Mouse (Mus musculus) macrophage (primary cell): ENCODE data around the gene Sec14l2. TPM values are rescaled to one million over a fixed set of nuclear protein-coding genes. Genes with fewer than 3 reads are reported as not detected.
"Not testable (repeated sequence)": the region's sequence is repeated elsewhere in the genome, so short reads cannot be mapped to it uniquely, and the experiment has no call there.

Experiments
- H3K27ac ChIP-seq: fragments of 350-480 bp; formaldehyde crosslinking; 2 replicates; pipeline ENCODE4 v1.9.0; 2021
- H3K36me3 ChIP-seq: fragments of 350-480 bp; formaldehyde crosslinking; 2 replicates; pipeline ENCODE4 v1.9.0; 2021; ENCODE audit errors: inconsistent target
- H3K4me3 ChIP-seq: fragments of 350-480 bp; formaldehyde crosslinking; 2 replicates; pipeline ENCODE4 v1.9.0; 2021; ENCODE audit errors: inconsistent target
- H3K79me2 ChIP-seq: fragments of 350-480 bp; formaldehyde crosslinking; 2 replicates; pipeline ENCODE4 v1.9.0; 2021; ENCODE audit errors: inconsistent target
- WGBS: methylation state at CpG from one replicate; pipeline ENCODE4 v1.1.7; 2026; ENCODE audit warnings: inconsistent platforms; ENCODE audit not compliant: missing documents; 5-methylcytosine and 5-hydroxymethylcytosine counted together
- polyA plus RNA-seq: library from polyadenylated mRNA; stranded (reverse); fragments of 250-400 nt; gene quantifications from 3 replicates; pipeline ENCODE4 v1.2.4, GENCODE M21; 2018; ENCODE audit warnings: inconsistent platforms

The Sec14l2 gene
- polyA plus RNA-seq, 1 experiment from 2014 or later, result 0.22 TPM

DNA sequence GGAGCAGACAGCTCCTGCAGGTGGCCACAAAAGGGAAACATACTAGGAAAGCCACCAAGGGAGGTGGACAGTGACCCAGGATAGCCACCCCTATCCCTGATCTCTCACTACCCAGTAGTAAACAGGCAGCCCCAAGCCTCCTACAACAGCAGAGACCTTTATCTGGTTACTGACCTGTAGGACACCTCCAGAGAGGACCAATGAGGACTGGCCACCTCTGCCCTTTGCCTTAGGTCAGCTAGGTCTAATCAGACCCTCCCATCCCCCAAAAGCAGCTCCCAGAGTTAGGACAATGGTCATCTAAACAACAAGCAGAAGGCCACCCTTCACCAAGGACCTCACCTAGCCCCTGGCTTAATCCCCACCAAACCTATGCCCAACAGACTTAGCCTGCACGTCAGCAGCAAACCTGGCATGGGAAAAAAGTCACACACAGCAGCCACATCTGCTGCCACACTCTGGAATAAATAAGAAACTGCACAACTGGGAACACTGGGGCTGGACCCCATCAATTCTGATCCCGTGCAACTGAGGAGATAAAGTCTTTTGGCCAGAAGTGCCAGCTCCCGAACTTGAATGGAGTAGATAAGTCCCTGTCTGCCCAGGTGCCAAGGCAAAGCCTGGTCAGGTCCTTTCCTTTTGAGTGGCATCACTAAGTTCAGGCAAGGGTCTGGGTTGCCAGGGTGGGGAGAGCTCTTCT, 5.7 kb downstream of the Sec14l2 start:
- 18% methylated on average over 3 of the region's 3 CpGs for WGBS
- Histone ChIP-seq H3K27ac (no peak overlapping the region), H3K4me3 (no peak overlapping the region), H3K79me2 (no peaks in the 10 kb centered on the region), H3K36me3 (no peaks in the 10 kb centered on the region)

DNA sequence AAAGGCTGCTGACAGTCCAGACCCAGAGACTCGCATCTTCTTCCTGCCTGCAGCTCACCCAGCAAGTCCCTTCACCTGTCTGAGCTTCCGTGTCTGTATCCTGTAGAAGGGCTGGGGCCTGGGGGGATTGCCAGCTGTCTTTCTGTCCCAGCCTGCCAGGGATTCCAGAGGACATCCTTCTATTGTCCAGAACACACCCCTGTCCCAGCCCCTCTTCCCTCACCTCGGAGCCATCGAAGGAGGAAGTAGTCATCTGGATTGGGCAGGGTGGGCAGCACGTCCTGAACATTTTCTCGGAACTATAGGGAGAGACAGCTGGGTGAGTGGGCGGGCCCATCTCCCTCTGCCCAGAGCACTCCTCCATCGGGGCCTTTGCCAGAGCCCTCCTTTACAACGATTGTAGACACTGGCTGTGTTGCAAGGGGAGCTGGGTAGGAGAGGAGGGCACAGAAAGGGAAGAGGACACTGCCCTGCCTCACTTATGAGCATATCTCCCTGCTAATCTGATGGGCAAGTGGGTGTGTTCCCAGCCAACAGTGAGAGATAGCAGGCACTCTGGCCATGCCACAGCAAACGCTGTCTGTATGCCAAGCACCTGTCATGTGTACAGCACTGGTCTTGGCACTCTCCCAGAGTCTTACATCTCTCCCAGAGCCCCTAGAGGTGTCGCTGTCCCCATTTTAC, 6.6 kb downstream of the Sec14l2 start:
- Histone ChIP-seq H3K36me3 (no peaks in the 10 kb centered on the region), H3K79me2 (no peaks in the 10 kb centered on the region), H3K27ac (no peak overlapping the region), H3K4me3 (no peak overlapping the region)
- WGBS, result 51% methylated on average over 11 of the region's 11 CpGs

DNA sequence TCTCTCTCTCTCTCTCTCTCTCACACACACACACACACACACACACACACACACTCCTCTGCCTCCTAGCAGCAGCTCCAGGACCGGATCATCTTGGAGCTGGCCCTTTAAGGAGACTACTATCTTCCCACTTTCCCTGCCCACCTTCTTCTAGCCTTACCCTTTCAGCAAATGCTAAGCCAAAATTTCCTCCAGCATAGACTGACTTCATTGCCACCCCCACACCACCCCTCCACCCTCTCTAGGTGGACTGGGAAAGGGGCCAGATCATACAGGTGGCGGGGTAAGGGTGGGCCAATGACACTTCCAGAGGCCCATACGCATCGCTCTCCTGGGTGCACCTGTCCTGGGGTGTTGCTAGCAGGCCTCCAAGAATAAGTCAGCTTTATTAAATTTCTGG, 7.8 kb downstream of the Sec14l2 start:
- WGBS, result 100% methylated on average over 4 of the region's 4 CpGs
- Histone ChIP-seq H3K36me3 (no peaks in the 10 kb centered on the region), H3K79me2 (no peaks in the 10 kb centered on the region), H3K4me3 (no peak overlapping the region), H3K27ac (no peak overlapping the region)

DNA sequence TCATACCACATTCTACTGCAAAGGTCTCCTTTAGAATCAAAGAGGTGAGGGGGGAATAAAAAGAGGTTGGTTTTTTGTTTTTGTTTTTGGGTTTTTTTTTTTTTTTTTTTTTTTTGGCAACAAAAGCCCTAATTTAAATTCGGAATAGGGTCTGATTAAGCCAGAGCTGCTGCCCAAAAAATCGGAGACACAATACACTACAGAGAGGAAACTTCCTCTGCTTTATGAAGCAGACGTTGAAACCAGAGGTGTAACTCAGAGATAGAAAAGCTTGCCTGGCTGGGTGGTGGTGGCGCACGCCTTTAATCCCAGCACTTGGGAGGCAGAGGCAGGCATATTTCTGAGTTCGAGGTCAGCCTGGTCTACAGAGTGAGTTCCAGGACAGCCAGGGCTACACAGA, 8.7 kb downstream of the Sec14l2 start:
- WGBS, result 89% methylated on average over 6 of the region's 6 CpGs
- not testable (repeated sequence) for H3K79me2 ChIP-seq, H3K27ac ChIP-seq, H3K36me3 ChIP-seq, H3K4me3 ChIP-seq

DNA sequence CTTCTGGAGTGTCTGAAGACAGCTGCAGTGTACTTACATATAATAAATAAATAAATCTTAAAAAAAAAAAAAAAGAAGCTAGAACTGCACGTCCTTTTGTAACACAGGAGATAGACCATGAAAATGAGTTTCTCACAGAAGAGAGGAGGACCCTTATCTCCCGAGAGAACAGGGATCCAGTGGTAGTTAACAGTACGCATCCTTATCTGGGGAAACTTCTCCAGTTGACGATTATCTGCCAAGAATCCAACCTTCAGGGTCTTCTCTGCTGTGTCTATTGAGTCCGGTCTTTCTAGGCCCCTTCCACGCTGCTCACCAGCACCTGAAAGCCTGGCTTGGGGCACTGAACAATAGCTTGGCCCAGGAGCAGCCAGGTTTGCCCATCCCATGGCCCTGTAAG, 9.2 kb downstream of the Sec14l2 start:
- Histone ChIP-seq H3K4me3 (no peak overlapping the region), H3K27ac (no peak overlapping the region), H3K36me3 (no peaks in the 10 kb centered on the region), H3K79me2 (no peaks in the 10 kb centered on the region)
- 89% methylated on average over 6 of the region's 6 CpGs for WGBS

DNA sequence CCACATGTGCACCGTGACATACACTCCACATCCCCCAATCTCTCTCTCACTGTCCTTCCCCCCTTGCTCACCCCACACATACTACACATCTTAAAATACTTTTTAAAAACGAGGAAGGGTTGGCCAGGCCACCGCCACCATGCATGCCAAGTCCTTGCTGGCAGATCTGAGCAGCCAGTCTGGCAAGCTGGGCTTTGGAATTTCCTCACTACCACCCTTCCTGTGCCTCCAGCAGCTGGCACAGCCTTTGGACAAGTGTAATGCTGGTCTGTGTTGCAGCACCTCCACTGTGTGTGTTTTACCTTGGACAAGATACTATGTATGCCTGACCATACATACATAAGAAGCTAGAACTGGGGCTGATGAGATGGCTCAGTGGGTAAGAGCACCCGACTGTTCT, 9.7 kb downstream of the Sec14l2 start:
- Histone ChIP-seq H3K4me3 (no peak overlapping the region), H3K36me3 (no peaks in the 10 kb centered on the region), H3K79me2 (no peaks in the 10 kb centered on the region), H3K27ac (no peak overlapping the region)
- 69% methylated on average over 3 of the region's 4 CpGs for WGBS

DNA sequence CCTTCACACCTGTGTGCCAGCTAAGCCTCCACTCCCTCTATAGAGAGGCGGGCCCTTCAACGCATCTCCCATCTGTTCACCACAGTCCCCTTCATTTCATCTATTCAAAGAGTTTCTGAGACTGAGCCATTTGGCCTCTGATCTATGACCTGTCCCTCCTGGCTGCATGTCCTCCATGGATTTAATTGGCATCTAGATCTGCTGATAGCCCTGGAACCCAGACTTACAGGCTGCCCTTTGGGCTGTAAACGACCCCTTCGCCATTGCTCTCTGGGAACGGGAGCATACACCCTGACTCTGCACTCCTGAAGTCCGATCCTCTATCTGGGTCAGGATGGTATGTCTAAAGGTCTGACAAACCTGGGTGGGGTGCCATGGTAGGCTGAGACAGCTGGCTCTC, 10.4 kb downstream of the Sec14l2 start:
- Histone ChIP-seq H3K79me2 (no peaks in the 10 kb centered on the region), H3K36me3 (no peaks in the 10 kb centered on the region), H3K4me3 (no peak overlapping the region), H3K27ac (no peak overlapping the region)
- 100% methylated on average over 6 of the region's 6 CpGs for WGBS

DNA sequence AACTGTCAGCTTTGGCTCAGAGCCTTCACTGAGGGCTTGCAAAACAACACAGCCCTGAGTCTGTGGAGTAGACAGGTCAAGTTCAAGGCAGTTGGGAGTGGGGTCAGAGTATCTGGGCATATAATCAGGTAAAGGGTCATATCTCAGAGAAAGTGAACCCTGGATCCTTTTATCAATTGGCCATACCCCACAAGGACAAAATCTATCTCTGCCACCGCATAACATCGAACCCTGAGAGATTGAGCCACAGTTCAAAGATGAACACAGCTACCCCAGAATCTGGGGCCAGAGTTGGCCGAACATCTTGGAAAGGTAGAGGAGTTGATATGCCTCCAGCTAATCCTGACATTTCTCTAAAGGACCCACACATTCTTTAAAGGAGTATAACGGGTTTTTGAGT, 11.2 kb downstream of the Sec14l2 start:
- 93% methylated on average over 4 of the region's 4 CpGs for WGBS
- Histone ChIP-seq H3K4me3 (no peak overlapping the region), H3K27ac (no peak overlapping the region), H3K79me2 (no peaks in the 10 kb centered on the region), H3K36me3 (no peaks in the 10 kb centered on the region)

DNA sequence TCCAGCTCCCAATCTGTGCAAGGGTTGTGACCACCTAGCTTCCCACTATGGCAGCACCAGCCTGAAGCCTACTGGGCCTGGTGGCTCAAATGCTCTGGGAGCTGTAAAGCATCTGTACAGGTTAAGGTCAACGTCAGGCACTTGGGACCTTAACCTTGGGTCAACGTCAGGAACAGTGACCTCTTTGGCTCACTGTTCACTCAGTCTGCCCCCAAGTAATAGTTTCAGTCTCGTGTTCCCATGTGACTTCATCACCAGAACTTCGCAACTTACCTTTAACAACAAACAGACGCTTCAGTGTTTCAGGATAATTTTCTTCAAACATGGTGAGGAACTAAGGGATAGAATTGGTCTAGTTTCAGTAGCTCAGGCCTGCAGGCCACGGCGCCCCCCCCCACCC, 14.5 kb downstream of the Sec14l2 start:
- H3K36me3 ChIP-seq, result no peaks in the 10 kb centered on the region
- H3K79me2 ChIP-seq, result no peaks in the 10 kb centered on the region
- H3K4me3 ChIP-seq, result no peak overlapping the region
- WGBS, result 94% methylated on average over 7 of the region's 7 CpGs
- H3K27ac ChIP-seq, result no peak overlapping the region

DNA sequence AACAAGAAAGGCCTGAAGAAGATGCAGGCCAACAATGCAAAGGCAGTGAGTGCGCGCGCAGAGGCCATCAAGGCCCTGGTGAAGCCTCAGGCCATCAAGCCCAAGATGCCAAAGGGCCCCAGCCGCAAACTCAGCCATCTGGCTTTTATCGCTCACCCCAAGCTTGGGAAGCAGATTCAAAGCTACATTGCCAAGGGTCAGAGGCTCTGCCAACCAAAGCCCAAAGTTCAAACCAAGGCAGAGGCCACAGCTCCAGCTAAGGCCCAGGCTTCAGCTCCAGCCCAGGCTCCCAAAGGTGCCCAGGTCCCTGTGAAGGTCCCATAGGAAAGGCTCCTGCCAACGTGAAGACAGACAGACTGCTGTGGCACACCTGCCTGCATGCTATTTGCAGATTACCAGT, 15.3 kb downstream of the Sec14l2 start:
- not testable (repeated sequence) for H3K79me2 ChIP-seq, H3K4me3 ChIP-seq, H3K36me3 ChIP-seq, H3K27ac ChIP-seq
- WGBS, result 100% methylated on average over 2 of the region's 6 CpGs

DNA sequence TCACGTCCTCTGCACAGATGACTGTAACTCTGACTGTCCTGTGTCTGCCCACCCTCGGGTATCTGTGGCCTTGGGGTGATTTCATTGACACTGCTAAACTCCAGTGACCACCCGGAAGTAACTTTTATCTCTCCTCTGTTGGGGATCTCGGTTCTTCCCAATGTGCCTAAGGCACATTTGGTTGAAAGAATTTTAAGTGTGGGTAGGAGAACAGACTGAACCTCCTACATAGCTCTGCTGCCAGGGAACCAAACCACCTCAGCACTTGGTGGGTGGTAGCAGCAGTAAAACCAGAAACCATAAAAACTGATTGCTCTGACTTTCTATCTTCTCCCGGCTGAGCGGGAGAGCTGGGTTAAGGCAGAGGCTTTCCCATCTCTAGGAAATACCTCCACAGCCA, 17.8 kb downstream of the Sec14l2 start:
- no peak overlapping the region for H3K27ac ChIP-seq
- H3K4me3 ChIP-seq, result no peak overlapping the region
- H3K79me2 ChIP-seq, result no peaks in the 10 kb centered on the region
- WGBS, result 86% methylated on average over 6 of the region's 6 CpGs
- no peaks in the 10 kb centered on the region for H3K36me3 ChIP-seq

DNA sequence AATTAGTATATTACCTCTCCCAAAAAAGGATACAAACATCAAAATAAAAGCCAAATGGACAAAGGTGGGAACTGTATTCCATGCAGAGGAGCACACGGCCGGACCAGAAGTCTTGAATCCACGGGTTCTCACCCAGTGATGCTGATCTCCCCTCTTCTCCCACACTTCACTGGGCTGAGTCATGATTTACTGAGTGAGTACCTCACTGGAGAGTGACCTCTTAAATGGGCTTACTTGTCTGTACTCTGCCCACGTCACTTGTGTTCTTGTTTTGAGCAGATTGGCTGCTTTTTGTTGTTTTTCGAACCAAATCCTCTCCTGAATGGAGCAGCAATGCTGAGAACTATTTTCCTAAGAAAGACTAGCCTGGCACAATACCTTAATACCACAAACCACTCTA, 18.2 kb downstream of the Sec14l2 start:
- WGBS, result 87% methylated on average over 5 of the region's 5 CpGs
- Histone ChIP-seq H3K4me3 (no peak overlapping the region), H3K79me2 (no peaks in the 10 kb centered on the region), H3K27ac (no peak overlapping the region), H3K36me3 (no peaks in the 10 kb centered on the region)

DNA sequence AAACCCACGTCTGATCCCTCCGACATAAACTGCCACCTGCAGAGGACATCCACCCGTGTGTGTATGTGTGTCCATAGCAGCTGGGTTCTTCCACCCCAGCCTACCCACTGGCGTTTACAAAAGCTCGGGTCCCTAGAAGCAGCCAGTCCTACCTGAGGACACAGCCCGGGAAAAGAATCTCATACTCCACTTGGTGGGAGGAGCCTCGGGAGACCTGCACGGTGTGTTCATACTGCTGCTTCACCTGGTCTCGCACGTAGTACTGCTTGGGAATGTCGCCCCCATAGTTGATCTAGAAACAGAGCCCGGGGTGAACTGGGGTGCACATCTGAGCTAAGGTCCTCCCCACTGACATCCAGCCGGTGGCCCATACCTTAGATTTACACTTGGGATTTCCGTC, 19.7 kb downstream of the Sec14l2 start:
- H3K79me2 ChIP-seq, result no peaks in the 10 kb centered on the region
- WGBS, result 97% methylated on average over 14 of the region's 14 CpGs
- no peak overlapping the region for H3K27ac ChIP-seq
- no peaks in the 10 kb centered on the region for H3K36me3 ChIP-seq
- no peak overlapping the region for H3K4me3 ChIP-seq

DNA sequence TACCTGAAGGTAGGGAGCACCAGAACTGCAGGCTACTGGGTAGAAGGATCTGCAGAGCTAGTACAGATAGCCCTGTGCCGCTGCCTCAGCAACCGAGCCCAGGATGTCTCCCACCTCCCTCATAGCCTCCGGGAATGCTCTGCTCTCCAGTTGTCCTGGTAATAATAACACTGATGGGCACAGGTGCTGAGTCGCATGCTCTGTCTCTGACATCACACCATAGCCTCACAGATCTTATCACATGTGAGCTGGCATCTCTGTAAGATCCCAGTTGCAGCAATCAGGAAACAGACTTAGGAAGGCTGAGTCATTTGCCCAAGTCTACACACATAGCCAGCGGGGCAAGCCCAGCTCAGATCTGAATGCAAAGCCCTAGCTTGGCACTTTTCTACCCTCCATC, 21.4 kb downstream of the Sec14l2 start:
- 64% methylated on average over 5 of the region's 5 CpGs for WGBS
- no peak overlapping the region for H3K4me3 ChIP-seq
- no peak overlapping the region for H3K27ac ChIP-seq
- H3K79me2 ChIP-seq, result no peaks in the 10 kb centered on the region
- H3K36me3 ChIP-seq, result no peaks in the 10 kb centered on the region

DNA sequence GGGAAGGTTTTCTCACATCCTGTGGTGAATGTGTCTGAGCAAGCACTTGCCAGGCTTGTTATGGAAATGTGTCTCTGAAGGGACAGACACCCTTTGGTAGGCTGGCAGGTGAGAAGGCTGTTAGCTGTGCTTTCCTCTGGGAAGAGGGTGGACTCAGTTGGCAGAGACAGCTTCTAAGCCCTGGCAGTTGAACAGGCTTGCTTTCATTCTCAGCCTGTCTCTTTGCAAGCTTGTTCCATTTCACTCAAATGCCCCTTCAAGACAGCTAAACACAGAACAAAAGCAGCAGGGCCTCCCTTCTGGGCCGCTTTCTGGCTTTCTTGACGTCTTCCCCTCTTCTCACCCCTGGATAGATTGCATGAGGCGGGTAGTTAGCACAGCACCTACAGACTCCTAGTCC, 23.8 kb downstream of the Sec14l2 start:
- 88% methylated on average over 3 of the region's 3 CpGs for whole genome bisulfite sequencing
- Histone ChIP-seq H3K79me2 (no peaks in the 10 kb centered on the region), H3K27ac (no peak overlapping the region), H3K36me3 (no peaks in the 10 kb centered on the region), H3K4me3 (no peak overlapping the region)

DNA sequence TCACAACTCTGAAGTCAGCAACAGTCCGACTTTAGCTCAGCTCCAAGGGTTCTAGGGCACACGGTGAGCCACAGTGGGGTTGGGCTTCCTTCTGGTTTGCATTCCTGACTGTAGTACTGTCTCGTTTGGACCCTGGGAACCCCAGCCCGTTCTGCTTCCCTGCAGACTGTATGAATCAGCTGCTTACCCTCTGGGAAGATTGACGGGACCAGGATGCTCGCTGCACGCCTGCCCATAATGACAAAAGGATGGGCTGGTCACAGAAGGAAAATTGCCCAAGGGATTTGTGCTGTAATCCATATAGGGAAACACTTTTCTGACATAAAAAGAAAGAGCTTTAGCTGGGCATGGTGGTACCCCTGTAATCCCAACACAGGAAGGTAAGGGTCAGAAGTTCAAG, 24.4 kb downstream of the Sec14l2 start:
- no peak overlapping the region for H3K27ac ChIP-seq
- 97% methylated on average over 7 of the region's 7 CpGs for WGBS
- H3K79me2 ChIP-seq, result no peaks in the 10 kb centered on the region
- no peaks in the 10 kb centered on the region for H3K36me3 ChIP-seq
- no peak overlapping the region for H3K4me3 ChIP-seq
